Mouse (Mus musculus): ENCODE data around the gene Sgsm3.
"Not testable (repeated sequence)": the region's sequence is repeated elsewhere in the genome, so short reads cannot be mapped to it uniquely, and the experiment has no call there.

Sgsm3 gene

DNA sequence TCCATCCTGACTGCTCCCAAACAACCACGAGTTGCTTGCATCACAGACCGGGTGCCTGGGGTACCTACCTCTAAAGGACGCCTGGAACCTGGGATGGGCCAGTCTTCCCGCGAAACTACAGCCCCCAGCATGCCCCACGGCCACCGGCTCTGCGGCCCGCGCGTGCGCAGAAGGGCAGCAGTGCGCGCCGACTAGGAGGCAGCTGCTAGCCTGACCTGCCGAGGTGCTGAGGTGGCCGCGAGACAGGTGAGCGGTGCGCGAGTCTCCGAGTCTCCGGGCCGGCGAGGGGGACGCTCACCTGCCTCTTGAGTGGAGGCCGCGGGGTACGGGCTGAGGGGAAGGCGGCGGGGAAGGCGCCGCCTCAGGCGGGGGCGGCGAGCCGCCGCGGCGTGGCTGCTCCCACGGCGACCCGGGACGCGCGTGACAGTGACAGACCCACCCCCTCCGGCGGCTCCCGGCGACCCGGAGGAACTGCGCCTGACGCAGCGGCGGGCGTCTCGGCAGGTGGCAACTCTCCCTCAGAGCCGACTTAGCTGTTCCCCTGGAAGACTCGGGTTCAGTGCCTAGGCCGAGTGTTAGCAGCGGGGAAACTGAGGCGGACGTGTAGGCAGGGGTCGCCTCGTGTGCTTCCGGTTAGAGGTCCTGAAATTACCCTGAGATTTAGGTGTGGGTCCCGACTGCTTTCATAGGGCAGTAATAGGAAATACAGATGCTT, at the start of gene Sgsm3:
TSS of gene Sgsm3 (plus strand) at position 146 of the 715 bp plus-strand sequence.
- peak; percentile 90 for DNase-seq

DNA sequence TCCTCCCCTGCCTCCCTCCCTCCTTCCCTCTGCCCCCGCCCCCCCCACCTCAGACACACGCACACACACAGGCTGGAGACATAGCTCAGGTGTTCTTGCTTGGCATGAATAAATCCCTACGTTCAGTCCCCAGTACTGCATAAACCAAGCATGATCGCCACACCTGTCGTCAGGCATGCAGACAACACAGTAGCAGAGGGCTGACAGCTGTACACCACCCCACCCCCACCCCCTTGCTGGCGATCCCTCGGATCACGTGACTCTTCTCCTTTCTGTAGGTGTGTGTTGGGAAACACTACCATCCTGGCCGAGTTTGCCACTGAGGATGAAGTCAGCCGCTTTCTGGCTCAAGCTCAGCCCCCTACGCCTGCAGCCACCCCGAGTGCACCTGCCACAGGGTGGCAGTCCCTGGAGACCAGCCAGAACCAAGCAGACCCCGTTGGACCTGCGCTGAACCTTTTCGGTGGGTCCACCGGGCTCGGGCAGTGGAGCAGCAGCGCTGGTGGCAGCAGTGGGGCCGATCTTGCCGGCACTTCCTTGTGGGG, 48.7 kb upstream of the Sgsm3 start:
- no peak for DNase-seq

- DNase-seq: no peak
Observed at GRCm38 (mm10) chr15:80930048-80930571, 47.5 kb upstream of the Sgsm3 start.

DNA sequence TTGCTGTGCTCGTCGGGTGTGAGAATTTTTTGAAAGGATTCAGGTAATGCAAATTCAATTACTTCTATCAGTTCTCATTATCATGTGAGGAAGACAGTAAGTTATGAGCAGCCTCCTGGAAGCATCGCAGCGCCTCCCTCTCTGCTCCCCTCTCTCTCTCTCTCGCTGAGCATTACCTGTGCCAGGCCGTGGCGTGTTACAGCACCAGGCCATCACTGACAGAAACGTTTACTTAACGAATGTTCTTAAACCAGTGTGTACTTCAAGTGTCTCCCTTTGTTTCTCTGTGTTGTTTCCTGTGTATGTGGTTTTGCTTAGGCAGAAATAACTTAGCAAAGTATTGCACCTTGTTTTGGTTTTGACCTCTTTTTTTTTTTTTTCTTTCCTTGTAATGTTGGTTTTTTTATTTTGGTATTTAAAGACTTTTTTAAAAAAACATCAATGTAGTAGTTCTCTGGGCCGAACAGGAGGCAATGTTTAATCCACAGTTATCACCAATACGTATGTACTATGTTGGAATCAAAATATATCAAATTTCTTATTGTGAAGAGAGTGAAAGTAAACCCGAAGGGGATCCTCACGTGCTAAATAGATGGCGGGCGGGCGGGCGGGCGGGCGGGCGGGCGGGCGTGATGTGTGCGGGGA, 46.8 kb upstream of the Sgsm3 start:
- DNase-seq: not testable (repeated sequence)

DNA sequence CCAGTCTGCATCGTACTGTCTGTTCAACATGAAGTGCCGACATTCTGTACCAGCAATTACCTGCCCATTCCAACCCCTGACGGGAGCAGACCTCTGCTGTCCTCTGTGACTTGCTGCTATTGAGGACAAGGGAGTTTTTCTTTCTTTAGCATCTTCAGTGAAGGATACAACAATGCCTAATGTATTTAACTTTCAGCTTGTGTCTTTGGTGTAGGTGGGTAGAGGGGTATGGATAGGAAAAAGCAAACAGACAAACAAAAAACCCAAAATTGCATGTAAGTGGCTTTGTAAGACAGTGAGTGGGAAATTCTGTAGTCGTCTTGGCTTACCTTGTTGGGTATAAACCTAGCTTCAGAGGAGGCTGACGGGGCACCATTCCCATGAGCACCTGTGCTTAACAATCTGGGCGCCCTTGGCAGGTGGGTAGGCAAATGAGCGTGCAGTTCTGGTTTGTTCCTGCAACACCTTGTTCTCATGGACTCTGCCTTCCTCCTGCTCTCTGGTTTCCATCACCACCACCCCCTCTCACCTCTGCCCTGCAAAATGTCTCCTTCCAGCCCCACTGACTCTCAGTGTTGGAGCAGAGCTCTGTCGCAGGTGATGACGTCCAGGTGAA, 46.1 kb upstream of the Sgsm3 start:
- DNase-seq: no peak

DNA sequence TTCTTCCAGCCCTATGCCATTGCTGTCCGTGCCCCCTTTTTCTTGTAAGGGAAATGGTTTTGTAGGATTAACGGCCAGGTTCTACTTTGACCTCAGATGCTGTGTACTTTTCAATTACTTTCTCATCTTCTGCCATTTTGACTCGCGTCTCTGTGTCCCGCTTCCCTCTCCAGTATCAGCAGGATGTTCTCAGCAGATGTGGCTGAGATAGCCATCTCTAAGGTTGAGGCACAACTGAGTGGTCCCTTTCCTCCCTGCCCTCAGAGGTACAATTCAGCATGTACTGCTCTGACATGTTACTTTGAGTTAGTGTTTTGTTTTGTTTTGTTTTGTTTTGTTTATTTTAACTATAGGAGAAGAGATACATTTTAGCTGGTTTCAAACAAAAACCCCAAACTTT, 42.7 kb upstream of the Sgsm3 start:
- no peak for DNase-seq

DNA sequence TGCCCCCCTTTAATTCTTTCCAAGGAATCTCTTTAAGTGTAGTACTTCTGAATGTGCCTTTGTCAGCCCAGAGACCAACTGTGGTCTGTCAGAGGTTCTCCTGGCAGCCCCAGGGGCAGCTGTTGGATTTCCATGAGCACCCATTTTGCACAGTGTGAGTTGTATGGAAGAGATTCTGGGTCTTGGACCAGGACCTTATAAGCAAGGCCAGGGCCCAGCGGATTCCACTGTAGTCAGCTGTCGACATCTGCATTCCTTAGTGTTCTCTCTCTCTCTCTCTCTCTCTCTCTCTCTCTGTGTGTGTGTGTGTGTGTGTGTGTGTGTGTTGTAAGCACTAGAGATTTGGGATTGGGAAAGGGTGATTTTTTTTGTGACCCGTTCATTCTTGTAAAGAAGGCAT, 40.9 kb upstream of the Sgsm3 start:
- no peak for DNase-seq

DNA sequence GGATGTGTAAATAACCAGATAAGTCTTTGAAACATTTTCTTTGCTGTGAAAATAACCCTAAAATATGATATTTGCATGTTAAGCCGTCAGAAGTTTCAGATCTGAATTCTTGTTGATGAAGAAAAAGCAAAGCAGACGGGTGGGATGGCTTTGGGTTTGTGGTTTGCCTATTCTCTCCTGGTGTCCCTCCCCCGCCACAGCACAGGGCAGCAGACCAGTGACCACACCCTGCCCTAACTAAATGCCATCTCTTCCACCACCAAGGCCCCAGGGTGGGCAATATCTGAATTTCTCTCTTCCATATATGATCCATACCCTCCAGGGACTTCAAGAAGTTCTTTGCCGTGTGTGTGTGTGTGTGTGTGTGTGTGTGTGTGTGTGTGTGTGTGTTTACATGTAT, 39.0 kb upstream of the Sgsm3 start:
- no peak for DNase-seq

DNA sequence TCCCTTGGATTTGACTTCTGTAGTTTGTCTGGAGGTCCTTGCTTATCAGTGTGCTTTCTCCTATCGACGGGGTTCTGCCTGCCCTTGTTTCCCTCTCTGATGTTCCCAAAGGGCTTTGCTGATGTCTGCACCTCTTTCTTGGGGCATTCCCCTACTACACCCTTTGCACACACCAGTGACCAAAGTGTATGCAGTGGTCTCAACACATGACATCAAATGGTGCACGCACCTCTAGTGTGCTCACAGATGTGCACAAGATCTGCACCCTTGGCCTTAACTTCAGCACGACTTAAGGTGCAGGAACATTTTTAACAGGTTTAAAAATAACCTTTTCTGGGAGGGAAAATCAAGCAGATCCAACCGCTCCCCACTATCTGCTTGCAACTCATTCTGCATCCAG, 38.2 kb upstream of the Sgsm3 start:
- DNase-seq: no peak

DNA sequence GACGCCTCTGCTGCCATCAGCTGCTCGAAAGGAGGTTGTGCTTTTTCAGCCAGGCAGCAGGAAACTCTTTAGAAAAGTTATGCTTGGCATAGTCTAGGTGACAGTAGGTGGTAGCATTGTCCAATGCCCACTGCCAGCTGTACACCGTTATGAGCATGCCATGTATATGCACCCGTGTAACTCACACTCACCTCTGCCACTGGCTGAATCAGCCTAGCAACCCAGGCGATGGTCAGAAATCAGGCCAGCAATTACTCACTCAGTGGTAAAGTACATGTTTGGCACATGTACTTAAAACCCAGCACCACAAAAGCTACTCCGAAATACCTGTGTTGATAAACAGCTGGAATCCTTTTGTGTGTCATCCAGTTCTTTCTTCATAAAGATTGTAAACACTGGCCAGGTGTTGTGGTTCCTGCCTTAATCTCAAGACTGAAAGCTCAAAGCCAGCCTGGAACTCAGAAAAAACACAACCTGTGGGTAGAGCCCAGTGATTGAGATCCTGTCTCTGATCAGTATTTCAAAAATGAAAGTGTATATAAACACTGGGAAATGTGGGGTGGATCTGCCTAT, 36.0 kb upstream of the Sgsm3 start:
- DNase-seq: no peak

GRCm38 (mm10) chr15:80945851-80946250, 31.7 kb upstream of the Sgsm3 start:
- DNase-seq: peak; percentile 29

GRCm38 (mm10) chr15:80948145-80949135, 29.1 kb upstream of the Sgsm3 start, which contains the start of gene Adsl:
TSS of gene Adsl (plus strand) at chr15:80948490.
- peak; percentile 86 for DNase-seq

GRCm38 (mm10) chr15:80949431-80949830, 28.1 kb upstream of the Sgsm3 start:
- DNase-seq: no peak

DNA sequence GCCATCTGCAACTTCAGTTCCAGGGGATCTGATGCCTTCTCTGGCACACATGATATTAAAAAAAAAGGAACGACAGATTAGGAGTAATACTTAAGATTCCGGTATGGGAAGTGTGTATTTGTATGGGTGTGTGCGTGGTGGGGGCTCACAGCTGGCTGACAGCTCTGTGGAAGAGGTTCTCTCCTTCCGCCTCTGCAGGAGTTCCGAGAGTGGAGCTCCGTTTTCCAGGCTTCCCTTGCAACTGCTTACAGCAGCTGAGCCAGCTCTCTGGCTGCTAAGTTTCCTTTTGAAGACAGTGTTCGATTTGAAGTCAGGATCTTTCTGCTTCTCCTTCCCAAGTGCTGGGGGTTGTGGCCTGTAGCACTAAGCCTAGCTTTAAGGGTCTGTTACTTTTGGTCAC, 27.5 kb upstream of the Sgsm3 start:
- no peak for DNase-seq

DNA sequence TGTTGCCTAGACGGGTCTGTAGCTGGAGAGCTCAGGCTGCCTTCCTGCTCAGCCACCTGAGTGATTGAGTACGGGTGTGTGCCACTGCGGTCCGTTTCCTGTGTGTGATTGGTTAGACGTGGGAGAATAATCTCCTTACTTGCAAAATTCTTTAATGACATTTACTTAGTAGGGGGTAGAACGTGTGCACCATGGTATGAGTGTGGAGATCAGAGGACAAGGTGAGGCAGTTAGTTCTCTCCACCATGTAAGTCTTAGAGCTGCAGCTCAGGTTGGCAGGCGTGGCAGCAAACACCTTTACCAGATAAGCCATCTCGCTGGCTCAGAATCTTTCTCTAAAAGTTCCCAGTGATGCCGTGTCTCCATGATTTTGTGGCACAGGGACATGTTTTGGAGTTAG, 23.6 kb upstream of the Sgsm3 start:
- DNase-seq: no peak

DNA sequence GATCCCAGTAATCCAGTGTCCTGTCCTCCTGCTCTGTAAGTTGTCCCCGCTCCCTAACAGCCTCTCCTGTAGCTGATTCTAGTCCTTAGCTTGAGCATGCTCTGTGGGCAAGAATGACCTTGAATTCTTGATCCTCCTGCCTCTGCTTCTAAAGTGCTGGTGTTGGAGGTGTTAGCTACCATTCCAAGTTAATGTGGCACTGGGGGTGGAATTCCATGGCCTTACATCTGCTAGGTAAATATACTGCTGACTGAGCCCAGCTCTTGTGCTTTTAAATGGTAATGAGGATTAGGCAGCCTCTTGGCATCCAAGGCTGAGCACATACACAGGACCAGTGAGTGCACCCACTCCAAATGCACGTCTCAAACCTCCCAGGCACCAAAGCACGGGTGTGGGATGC, 22.7 kb upstream of the Sgsm3 start:
- DNase-seq: no peak

GRCm38 (mm10) chr15:80955836-80956438, 21.6 kb upstream of the Sgsm3 start:
- DNase-seq: no peak

GRCm38 (mm10) chr15:80969371-80969770, 8.2 kb upstream of the Sgsm3 start:
- DNase-seq: no peak

- DNase-seq: no peak
Observed at GRCm38 (mm10) chr15:80974311-80974710, 3.3 kb upstream of the Sgsm3 start.

GRCm38 (mm10) chr15:80975666-80976065, 1.9 kb upstream of the Sgsm3 start:
- DNase-seq: no peak

- no peak for DNase-seq
Observed at GRCm38 (mm10) chr15:80979611-80980010, 2.0 kb downstream of the Sgsm3 start.

DNA sequence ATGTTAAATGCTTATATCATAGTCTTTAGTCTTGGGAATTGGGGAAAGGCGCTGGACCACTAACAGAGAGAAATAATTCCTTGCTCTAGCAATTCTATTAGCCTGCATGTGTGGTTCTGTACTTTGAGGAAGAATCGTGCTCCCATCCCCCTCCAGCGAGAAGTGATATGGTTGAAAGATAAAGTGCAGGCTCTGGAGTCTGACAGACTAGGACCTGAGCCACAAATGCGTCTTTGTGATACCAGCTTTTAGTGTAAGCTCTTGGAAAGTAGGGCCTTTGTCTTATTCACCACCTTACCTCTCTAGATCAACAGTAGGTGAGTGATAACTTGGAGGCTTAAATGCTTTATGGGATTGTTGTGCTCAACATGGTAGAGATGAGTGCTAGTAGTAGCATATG, 3.6 kb downstream of the Sgsm3 start:
- DNase-seq: no peak
